ENCODE assay signal across 8 mouse cellular contexts in genomic region chr5:103424678-103425319, GRCm38 (mm10). TPM values are rescaled to one million over a fixed set of nuclear protein-coding genes. Genes with fewer than 3 reads are reported as not detected.
DNase-seq lines count a peak whose midpoint lies in the region; ATAC-seq lines count a peak whose summit lies in the region.

TSS of gene Ptpn13 (plus strand) at chr5:103425192.

- intact Hi-C loops in left cerebral cortex, postnatal 10 days (cut with DNase I), result no loop called here

- DNase-seq in adrenal gland, adult 2 months, result peak; percentile 99
- peak; percentile 97 for DNase-seq in embryo, embryonic 10.5 days (ENCODE audit: low spot score)
- peak; percentile 93 for DNase-seq in gastrocnemius, postnatal 25 days
- peak; percentile 96 for DNase-seq in intestine, embryonic 14.5 days (ENCODE audit: low spot score)
- DNase-seq in left cerebral cortex, postnatal 10 days (ENCODE audit: extremely low spot score in 1 of 2, low spot score in 2 of 2), result peak; percentile 82 to 96
- peak; percentile 81 for DNase-seq in right cerebral cortex, postnatal 4 days
- peak; percentile 95 for DNase-seq in yolk sac, embryonic 10.5 days (ENCODE audit: low spot score)

- peak within 1 kb of the TSS; percentile 91 for H3K4me3 ChIP-seq in intestine, embryonic 14.5 days (ENCODE audit: low read depth, low read length)

- H3K27ac ChIP-seq in intestine, embryonic 14.5 days (ENCODE audit: low read depth), result peak within 1 kb of the TSS; percentile 74

- H3K36me3 ChIP-seq in intestine, embryonic 14.5 days (ENCODE audit: control insufficient read depth, insufficient read depth, low read length), result no peaks in the 10 kb centered on the region

- WGBS in intestine, embryonic 14.5 days, result under 1% methylated on average over 37 of the region's 55 CpGs

- peak within 1 kb of the TSS; percentile 74 for H3K9ac ChIP-seq in intestine, embryonic 14.5 days (ENCODE audit: low read length)

- peak; percentile 99 for ATAC-seq in intestine, embryonic 14.5 days (replicated peaks; ENCODE audit: low FRiP score, low TSS enrichment, low read depth)
- ATAC-seq in megakaryocyte-erythroid progenitor cell, adult 5-6 weeks (replicated peaks; ENCODE audit: low FRiP score, low TSS enrichment, poor library complexity, severe bottlenecking), result peak; percentile 94

- H3K4me1 ChIP-seq in intestine, embryonic 14.5 days (replicated peaks; ENCODE audit: control insufficient read depth, insufficient read depth, low read length), result peaks cover 22% of the 10 kb centered on the region

- H3K4me2 ChIP-seq in intestine, embryonic 14.5 days (ENCODE audit: low read length), result peak within 1 kb of the TSS; percentile 77

- no peaks in the 10 kb centered on the region for H3K9me3 ChIP-seq in intestine, embryonic 14.5 days (ENCODE audit: control insufficient read depth, low read length)

- no peaks in the 10 kb centered on the region for H3K27me3 ChIP-seq in intestine, embryonic 14.5 days (replicated peaks; ENCODE audit: control insufficient read depth, insufficient read depth, low read length)

RNA-seq across cellular contexts. Expression of gene Ptpn13, which starts in this region (rescaled TPM):
- 10 to 100 TPM; 21.4 to 32.8 TPM for total RNA-seq in adrenal gland, adult 2 months (2021)
- 3.6 and 4.7 TPM in 2 replicates for polyA plus RNA-seq in adrenal gland, adult 2 months (2012; rRNA removed)
- total RNA-seq in gastrocnemius, postnatal 25 days (2021), result 1 to 10 TPM; 2.5 to 2.7 TPM
- 9.3 and 10.1 TPM in 2 replicates for polyA plus RNA-seq in intestine, embryonic 14.5 days (2014; fragmentation: Nextera tagmentation; extraction: Ambion mirVana)
- 1 to 10 TPM; 7.6 to 8.2 TPM for total RNA-seq in left cerebral cortex, postnatal 10 days (2021)
- total RNA-seq in megakaryocyte-erythroid progenitor cell, adult 5-6 weeks (2014; fragmentation: Nextera tagmentation), result 7.4 and 8.7 TPM in 2 replicates
- total RNA-seq in megakaryocyte-erythroid progenitor cell, adult 5-6 weeks (2017), result 4.0 and 7.9 TPM in 2 replicates

Comparison
In these comparisons a context has a peak if more than half of its experiments do, and no peak if none do; other contexts are left out.
1. Peak in every context shown above with its lines: DNase-seq, ATAC-seq, H3K4me3 ChIP-seq and H3K27ac ChIP-seq.